Mouse (Mus musculus) embryo, embryonic 11 days (tissue): ENCODE measurements at regions not wholly inside any gene's neighbourhood (a gene's known extent, or its start where the extent isn't known, plus 50 kb on each side); places are given as distances from the start of the nearest gene placed in this dataset.

Source experiments
- DNase-seq: peaks from one replicate; pipeline ENCODE4 v3.0.0-alpha.2; 2015

DNA sequence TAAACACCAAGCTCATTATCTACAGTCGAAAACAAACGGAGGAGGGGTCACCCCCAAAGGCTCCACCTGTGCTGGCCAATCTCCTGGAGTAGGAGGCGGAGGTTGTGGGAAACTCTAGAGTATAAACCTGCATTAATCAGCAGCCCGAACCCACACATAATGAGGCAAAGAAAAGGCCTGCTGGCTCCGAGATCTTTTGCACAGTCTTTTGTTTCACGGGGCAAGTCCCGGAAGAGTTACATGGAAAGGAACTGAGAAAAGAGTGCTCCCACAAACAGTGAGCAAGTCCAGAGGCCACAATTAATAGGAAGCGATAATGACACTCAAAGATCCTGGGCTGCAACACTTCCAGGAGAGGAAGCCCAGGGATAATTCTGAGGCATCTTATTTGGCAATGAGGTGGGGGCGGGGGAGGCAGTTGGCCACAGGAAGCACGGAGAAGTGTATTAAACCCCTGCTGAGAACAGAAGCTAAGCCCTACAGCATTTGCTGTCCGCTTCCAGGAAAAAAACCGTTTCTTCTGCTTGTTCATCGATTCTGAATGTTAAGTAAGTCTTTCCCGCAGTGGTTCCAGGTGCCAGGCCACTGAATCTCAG lies 59.1 kb upstream of the Mamdc2 start:
- DNase-seq, result peak; percentile 39
